Mouse (Mus musculus) MEL (cell line): Measurements from ENCODE around the gene Tead3. TPM values are rescaled to one million over a fixed set of nuclear protein-coding genes. Genes with fewer than 3 reads are reported as not detected.

ENCODE experiments used
- DNase-seq: peaks from one replicate; pipeline ENCODE4 v3.0.0; 2011; ENCODE audit warnings: low read depth, low spot score
- H3K27ac ChIP-seq: 2 replicates; pipeline ENCODE4 v1.5.1; 2012; ENCODE audit warnings: low read depth, mild to moderate bottlenecking, control low read depth, low read length, moderate library complexity; ENCODE audit not compliant: control insufficient read depth
- H3K27me3 ChIP-seq, 2 experiments: fragments of 150-350 bp in 1 of 2; sonication (generic) in 1 of 2; 2 replicates each; pipeline ENCODE4 v1.6.1; 2012; ENCODE audit warnings: low read length in 2 of 2, mild to moderate bottlenecking in 2 of 2, improper control_type of control experiment in 1 of 2, moderate library complexity in 1 of 2; ENCODE audit not compliant: insufficient read depth in 2 of 2, control insufficient read depth in 1 of 2
- H3K36me3 ChIP-seq, 2 experiments: 2 replicates each; pipeline ENCODE4 v1.6.1; 2012 to 2014; ENCODE audit warnings: low read length in 2 of 2, improper control_type of control experiment in 1 of 2, inconsistent platforms in 1 of 2, mild to moderate bottlenecking in 1 of 2; ENCODE audit not compliant: insufficient read depth in 2 of 2, control insufficient read depth in 1 of 2
- H3K4me1 ChIP-seq, 2 experiments: fragments of 150-350 bp in 1 of 2; sonication (generic) in 1 of 2; 2 replicates each; pipeline ENCODE4 v1.6.1; 2012; ENCODE audit warnings: low read length in 2 of 2, improper control_type of control experiment in 1 of 2, mild to moderate bottlenecking in 1 of 2; ENCODE audit not compliant: insufficient read depth in 2 of 2, control insufficient read depth in 1 of 2
- H3K4me3 ChIP-seq, 2 experiments: fragments of 150-350 bp in 1 of 2; sonication (generic) in 1 of 2; 2 replicates each; pipeline ENCODE4 v1.5.1; 2012; ENCODE audit warnings: low read depth in 2 of 2, low read length in 2 of 2, mild to moderate bottlenecking in 2 of 2, moderate library complexity in 2 of 2, control low read depth in 1 of 2, improper control_type of control experiment in 1 of 2; ENCODE audit not compliant: control insufficient read depth in 1 of 2, insufficient read depth in 1 of 2
- H3K79me2 ChIP-seq: 2 replicates; pipeline ENCODE4 v1.6.1; 2012; ENCODE audit warnings: mild to moderate bottlenecking, low read length, moderate library complexity; ENCODE audit not compliant: control insufficient read depth, poor library complexity, insufficient read depth
- H3K9ac ChIP-seq: 2 replicates; pipeline ENCODE4 v1.6.1; 2012; ENCODE audit warnings: low read depth, mild to moderate bottlenecking, control low read depth, low read length, moderate library complexity; ENCODE audit not compliant: control insufficient read depth, poor library complexity, severe bottlenecking
- H3K9me3 ChIP-seq: fragments of 150-350 bp; sonication (generic); replicated peaks from 2 replicates; pipeline ENCODE4 v1.6.1; 2012; ENCODE audit warnings: mild to moderate bottlenecking, low read length, improper control_type of control experiment, moderate library complexity; ENCODE audit not compliant: insufficient read depth
- CHD1 ChIP-seq: IDR thresholded peaks from 2 replicates; pipeline ENCODE4 v1.6.1; 2012; ENCODE audit warnings: low read depth, mild to moderate bottlenecking, inconsistent platforms, low read length, improper control_type of control experiment
- CHD2 ChIP-seq: IDR thresholded peaks from 2 replicates; pipeline ENCODE4 v1.6.1; 2011; ENCODE audit warnings: low read length, improper control_type of control experiment
- CTCF ChIP-seq, 3 experiments: IDR thresholded peaks in 2 of 3; conservative IDR thresholded peaks in 1 of 3; 2 replicates each; pipeline ENCODE4 v1.5.1; 2011 to 2012; ENCODE audit warnings: low read length in 3 of 3, low read depth in 2 of 3, mild to moderate bottlenecking in 2 of 3, improper control_type of control experiment in 1 of 3, inconsistent platforms in 1 of 3, mixed read lengths in 1 of 3, moderate library complexity in 1 of 3; ENCODE audit not compliant: control insufficient read depth in 1 of 3, insufficient read depth in 1 of 3, poor library complexity in 1 of 3, severe bottlenecking in 1 of 3
- ELF1 ChIP-seq: IDR thresholded peaks from 2 replicates; pipeline ENCODE4 v1.6.1; 2014; ENCODE audit warnings: low read depth, mild to moderate bottlenecking, inconsistent platforms, low read length, improper control_type of control experiment, moderate library complexity
- GATA1 ChIP-seq: IDR thresholded peaks from 2 replicates; pipeline ENCODE4 v1.6.1; 2011; ENCODE audit warnings: low read depth, low read length, improper control_type of control experiment
- HCFC1 ChIP-seq: IDR thresholded peaks from 2 replicates; pipeline ENCODE4 v1.6.1; 2012; ENCODE audit warnings: low read depth, mild to moderate bottlenecking, inconsistent platforms, low read length, improper control_type of control experiment, moderate library complexity
- JUND ChIP-seq: IDR thresholded peaks from 2 replicates; pipeline ENCODE4 v1.6.1; 2011; ENCODE audit warnings: low read depth, mild to moderate bottlenecking, improper control_type of control experiment, low read length
- MAFK ChIP-seq: IDR thresholded peaks from 2 replicates; pipeline ENCODE4 v1.6.1; 2011; ENCODE audit warnings: low read depth, mild to moderate bottlenecking, low read length, improper control_type of control experiment, borderline replicate concordance
- MAZ ChIP-seq: IDR thresholded peaks from 2 replicates; pipeline ENCODE4 v1.6.1; 2012; ENCODE audit warnings: low read depth, mild to moderate bottlenecking, inconsistent platforms, low read length, improper control_type of control experiment
- MEF2A ChIP-seq: IDR thresholded peaks from 2 replicates; pipeline ENCODE4 v1.6.1; 2014; ENCODE audit warnings: low read depth, mild to moderate bottlenecking, inconsistent platforms, low read length, improper control_type of control experiment; ENCODE audit not compliant: poor library complexity, insufficient replicate concordance, severe bottlenecking; ENCODE audit errors: extremely low read depth
- MYC ChIP-seq: IDR thresholded peaks from 2 replicates; pipeline ENCODE4 v1.6.1; 2011; ENCODE audit warnings: low read depth, mild to moderate bottlenecking, low read length, improper control_type of control experiment, moderate library complexity
- NRF1 ChIP-seq: IDR thresholded peaks from 2 replicates; pipeline ENCODE4 v1.6.1; 2014; ENCODE audit warnings: low read depth, mild to moderate bottlenecking, inconsistent platforms, low read length, improper control_type of control experiment, moderate library complexity; ENCODE audit not compliant: poor library complexity, insufficient read depth, severe bottlenecking
- POLR2A ChIP-seq, 2 experiments: IDR thresholded peaks; 2 replicates each; pipeline ENCODE4 v1.6.1; 2011 to 2012; ENCODE audit warnings: low read length in 2 of 2, mild to moderate bottlenecking in 2 of 2, control low read depth in 1 of 2, improper control_type of control experiment in 1 of 2, low read depth in 1 of 2, moderate library complexity in 1 of 2; ENCODE audit not compliant: control insufficient read depth in 1 of 2, insufficient read depth in 1 of 2, poor library complexity in 1 of 2
- POLR2AphosphoS2 ChIP-seq: IDR thresholded peaks from 2 replicates; pipeline ENCODE4 v1.6.1; 2011; ENCODE audit warnings: low read length, improper control_type of control experiment
- POLR2AphosphoS5 ChIP-seq: IDR thresholded peaks from 2 replicates; pipeline ENCODE4 v1.6.1; 2012; ENCODE audit warnings: low read depth, borderline replicate concordance, mild to moderate bottlenecking, inconsistent platforms, low read length, moderate library complexity, mixed read lengths
- RCOR1 ChIP-seq: IDR thresholded peaks from 2 replicates; pipeline ENCODE4 v1.6.1; 2012; ENCODE audit warnings: low read depth, mild to moderate bottlenecking, inconsistent platforms, low read length, improper control_type of control experiment
- SIN3A ChIP-seq: IDR thresholded peaks from 2 replicates; pipeline ENCODE4 v1.6.1; 2012; ENCODE audit warnings: low read length, improper control_type of control experiment, inconsistent platforms
- TBP ChIP-seq: IDR thresholded peaks from 2 replicates; pipeline ENCODE4 v1.8.0; 2011; ENCODE audit warnings: low read depth, low read length, improper control_type of control experiment
- TCF12 ChIP-seq: IDR thresholded peaks from 2 replicates; pipeline ENCODE4 v1.6.1; 2014; ENCODE audit warnings: low read depth, mild to moderate bottlenecking, inconsistent platforms, low read length, improper control_type of control experiment, moderate library complexity
- UBTF ChIP-seq: IDR thresholded peaks from 2 replicates; pipeline ENCODE4 v1.6.1; 2012; ENCODE audit warnings: low read depth, mild to moderate bottlenecking, inconsistent platforms, low read length, improper control_type of control experiment, moderate library complexity, borderline replicate concordance; ENCODE audit not compliant: insufficient read depth
- USF2 ChIP-seq, 2 experiments: IDR thresholded peaks; 2 replicates each; pipeline ENCODE4 v1.6.1; 2011 to 2012; ENCODE audit warnings: improper control_type of control experiment in 2 of 2, low read length in 2 of 2, borderline replicate concordance in 1 of 2, inconsistent platforms in 1 of 2, low read depth in 1 of 2, mild to moderate bottlenecking in 1 of 2; ENCODE audit not compliant: insufficient read depth in 1 of 2
- ZC3H11A ChIP-seq: IDR thresholded peaks from 2 replicates; pipeline ENCODE4 v1.6.1; 2012; ENCODE audit warnings: low read depth, mild to moderate bottlenecking, inconsistent platforms, low read length, improper control_type of control experiment
- ZMIZ1 ChIP-seq: IDR thresholded peaks from 2 replicates; pipeline ENCODE4 v1.6.1; 2012; ENCODE audit warnings: low read depth, mild to moderate bottlenecking, inconsistent platforms, low read length, improper control_type of control experiment, moderate library complexity
- ZNF384 ChIP-seq: IDR thresholded peaks from 2 replicates; pipeline ENCODE4 v1.6.1; 2012; ENCODE audit warnings: low read depth, mild to moderate bottlenecking, inconsistent platforms, low read length, improper control_type of control experiment
- polyA plus RNA-seq, 2 experiments: library from polyadenylated mRNA; stranded (reverse) in 1 of 2; unstranded in 1 of 2; fragments of >175 nt in 1 of 2; fragments of >200 nt in 1 of 2; gene quantifications; 2 replicates each; pipeline versions ENCODE4 v1.2.1 to v1.2.4; 2012; ENCODE audit warnings: low replicate concordance in 2 of 2, low read depth in 1 of 2; ENCODE audit not compliant: insufficient read length in 2 of 2, insufficient read depth in 1 of 2, missing spikeins in 1 of 2
- total RNA-seq: library from RNA; depleted of rRNA; stranded (reverse); fragments of 300-350 nt; gene quantifications from 2 replicates; pipeline ENCODE4 v1.2.3, GENCODE M21; 2012

Tead3 gene
- total and polyA plus RNA-seq, 3 experiments, result 0.73 to 4.1 TPM; not detected in 1

GRCm38 (mm10) chr17:28349901-28350465, 634 bp downstream of the Tead3 start:
- Histone ChIP-seq H3K36me3 (no peaks in the 10 kb centered on the region), H3K27me3 (no peaks in the 10 kb centered on the region; a peak in 1 of 4 replicates), H3K79me2 (no peaks in the 10 kb centered on the region; the same call in 1 of the 2 replicates), H3K27ac (no peak overlapping the region), H3K4me1 (no peaks in the 10 kb centered on the region; a peak in 2 of 4 replicates), H3K4me3 (peak overlapping the region; percentile 52 to 100), H3K9ac (peak overlapping the region; percentile 61), H3K9me3 (no peaks in the 10 kb centered on the region)
- TF ChIP-seq MEF2A (no peak), UBTF (no peak), SIN3A (peak; percentile 47; the same call in 1 of the 2 replicates), GATA1 (no peak), MAFK (no peak)
- peak; percentile 54 for DNase-seq

- no peaks in the 10 kb centered on the region; the same call in 1 of the 2 replicates for H3K79me2 ChIP-seq
- no peak for DNase-seq
- H3K9ac ChIP-seq, result peak overlapping the region; percentile 61
- TF ChIP-seq NRF1 (no peak), USF2 (IDR thresholded peaks at IDR 0.05; ENCODE audit: borderline replicate concordance in 1 of 2, insufficient read depth in 1 of 2, low read depth in 1 of 2, low read length in 2 of 2) (no peak), POLR2AphosphoS5 (no peak), GATA1 (no peak), POLR2AphosphoS2 (no peak), HCFC1 (no peak), CTCF (IDR thresholded peaks at IDR 0.05 in 2 of 3, conservative IDR thresholded peaks at IDR 0.05 in 1 of 3; ENCODE audit: control insufficient read depth in 1 of 3, insufficient read depth in 1 of 3, low read depth in 2 of 3, low read length in 3 of 3, poor library complexity in 1 of 3, severe bottlenecking in 1 of 3) (no peak), ZMIZ1 (no peak), MAZ (no peak), RCOR1 (no peak), ZNF384 (no peak), ZC3H11A (no peak), JUND (no peak), CHD1 (no peak), MYC (no peak), TCF12 (no peak), TBP (no peak), POLR2A (IDR thresholded peaks at IDR 0.05; ENCODE audit: control insufficient read depth in 1 of 2, insufficient read depth in 1 of 2, low read depth in 1 of 2, low read length in 2 of 2, poor library complexity in 1 of 2) (no peak), CHD2 (no peak), ELF1 (no peak)
- TF ChIP-seq, all 39 proteins: peak for 0
- peak overlapping the region; percentile 52 to 100 for H3K4me3 ChIP-seq
- H3K9me3 ChIP-seq, result no peaks in the 10 kb centered on the region
- H3K27ac ChIP-seq, result no peak overlapping the region
- no peaks in the 10 kb centered on the region for H3K36me3 ChIP-seq
- H3K27me3 ChIP-seq, result no peaks in the 10 kb centered on the region; a peak in 1 of 4 replicates
- H3K4me1 ChIP-seq, result no peaks in the 10 kb centered on the region; a peak in 2 of 4 replicates
These were observed 1.2 kb downstream of the Tead3 start for GRCm38 (mm10) chr17:28349264-28349880.
